Mouse (Mus musculus) megakaryocyte, embryonic 14.5 days (primary cell): ENCODE measurements at regions not wholly inside any gene's neighbourhood (a gene's known extent, or its start where the extent isn't known, plus 50 kb on each side); places are given as distances from the start of the nearest gene placed in this dataset.

Experiments
- FLI1 ChIP-seq: IDR thresholded peaks from 2 replicates; pipeline ENCODE4 v1.6.1; 2012; ENCODE audit warnings: low read length, inconsistent platforms, mixed read lengths
- GATA1 ChIP-seq: IDR thresholded peaks from 3 replicates; pipeline ENCODE4 v1.6.1; 2012; ENCODE audit warnings: mixed read lengths, low read length, inconsistent platforms, borderline replicate concordance

- TF ChIP-seq GATA1 (no peak), FLI1 (no peak)
Measured at GRCm38 (mm10) chr10:42118361-42119188, 100.3 kb upstream of the Armc2 start.
